Mouse (Mus musculus) neural tube, embryonic 14.5 days (tissue): ENCODE results near the gene Csrp1. TPM values are rescaled to one million over a fixed set of nuclear protein-coding genes. Genes with fewer than 3 reads are reported as not detected.

Experiments
- ATAC-seq: fragments of 200-750 bp; cut with Nextera tagmentation; 2 replicates; pipeline ENCODE4 v1.8.0; 2017; ENCODE audit warnings: low read depth, mild to moderate bottlenecking, moderate TSS enrichment, moderate library complexity
- H3K27ac ChIP-seq: fragments of 300-500 bp; sonication (generic); 2 replicates; pipeline ENCODE4 v1.5.1; 2014; ENCODE audit warnings: low read depth, mild to moderate bottlenecking, control low read depth, low read length, moderate library complexity, mixed read lengths
- H3K27me3 ChIP-seq: fragments of 300-500 bp; sonication (generic); 2 replicates; pipeline ENCODE4 v1.6.1; 2014; ENCODE audit warnings: low read length; ENCODE audit not compliant: control insufficient read depth, insufficient read depth
- H3K36me3 ChIP-seq: fragments of 300-500 bp; sonication (generic); 2 replicates; pipeline ENCODE4 v1.6.1; 2014; ENCODE audit warnings: low read length, mixed read lengths; ENCODE audit not compliant: control insufficient read depth, insufficient read depth
- H3K4me1 ChIP-seq: fragments of 300-500 bp; sonication (generic); 2 replicates; pipeline ENCODE4 v1.6.1; 2014; ENCODE audit warnings: low read length; ENCODE audit not compliant: control insufficient read depth, insufficient read depth
- H3K4me2 ChIP-seq: fragments of 300-500 bp; sonication (generic); 2 replicates; pipeline ENCODE4 v1.6.1; 2014; ENCODE audit warnings: mild to moderate bottlenecking, low read depth, low read length, control low read depth
- H3K4me3 ChIP-seq: fragments of 300-500 bp; sonication (generic); 2 replicates; pipeline ENCODE4 v1.5.1; 2014; ENCODE audit warnings: low read depth, low read length, control low read depth, mixed read lengths
- H3K9ac ChIP-seq: fragments of 300-500 bp; sonication (generic); replicated peaks from 2 replicates; pipeline ENCODE4 v1.6.1; 2014; ENCODE audit warnings: low read depth, mild to moderate bottlenecking, control low read depth, low read length, mixed read lengths
- H3K9me3 ChIP-seq: fragments of 300-500 bp; sonication (generic); 2 replicates; pipeline ENCODE4 v1.6.1; 2016; ENCODE audit warnings: low read length; ENCODE audit not compliant: control insufficient read depth
- WGBS: fragments of 180-500 bp; shearing (Covaris S2); extraction: QIAGEN DNeasy Blood & Tissue Kit; methylation state at CpG from one replicate; pipeline ENCODE4 v1.1.7; 2014; 5-methylcytosine and 5-hydroxymethylcytosine counted together
- polyA plus RNA-seq: library from polyadenylated mRNA; unstranded; fragments of >200 nt; fragmentation: Nextera tagmentation; extraction: Ambion mirVana; gene quantifications from 2 replicates; pipeline ENCODE4 v1.2.1, GENCODE M21; 2014

The Csrp1 gene
- polyA plus RNA-seq, 1 experiment from 2014 or later: 11.7 TPM

GRCm38 (mm10) chr1:135768400-135768799 is 48.5 kb downstream of the Csrp1 start:
- no peaks in the 10 kb centered on the region for H3K9me3 ChIP-seq
- H3K4me1 ChIP-seq: peaks cover 15% of the 10 kb centered on the region
- H3K4me3 ChIP-seq: no peak overlapping the region
- no peak overlapping the region for H3K27ac ChIP-seq
- H3K36me3 ChIP-seq: no peaks in the 10 kb centered on the region
- H3K27me3 ChIP-seq: no peaks in the 10 kb centered on the region; the same call in 1 of the 2 replicates
- no peak for ATAC-seq
- 96% methylated on average over 2 of the region's 2 CpGs for WGBS
- H3K9ac ChIP-seq: no peak overlapping the region
- no peak overlapping the region for H3K4me2 ChIP-seq

- no peaks in the 10 kb centered on the region for H3K36me3 ChIP-seq
Measured at GRCm38 (mm10) chr1:135770237-135770636, 50.4 kb downstream of the Csrp1 start.

GRCm38 (mm10) chr1:135770896-135771572 is 51.2 kb downstream of the Csrp1 start:
- Histone ChIP-seq H3K4me1 (peaks cover 15% of the 10 kb centered on the region), H3K27me3 (no peaks in the 10 kb centered on the region), H3K4me3 (no peak overlapping the region), H3K4me2 (no peak overlapping the region), H3K27ac (no peak overlapping the region; the same call in 1 of the 2 replicates), H3K36me3 (no peaks in the 10 kb centered on the region), H3K9me3 (no peaks in the 10 kb centered on the region), H3K9ac (no peak overlapping the region)
- 49% methylated on average over 12 of the region's 12 CpGs for WGBS
- ATAC-seq: 0 out of 2 replicates have a peak, but pooled peaks have one; percentile 15

More at GRCm38 (mm10) chr1:135770237-135770636, 50.4 kb downstream of the Csrp1 start:
- WGBS: 77% methylated on average over 7 of the region's 7 CpGs
- no peak overlapping the region for H3K4me2 ChIP-seq
- H3K4me1 ChIP-seq: peaks cover 15% of the 10 kb centered on the region
- H3K9ac ChIP-seq: no peak overlapping the region
- no peaks in the 10 kb centered on the region for H3K9me3 ChIP-seq
- no peak overlapping the region for H3K4me3 ChIP-seq
- H3K27me3 ChIP-seq: no peaks in the 10 kb centered on the region; the same call in 1 of the 2 replicates
- no peak overlapping the region for H3K27ac ChIP-seq
- ATAC-seq: no peak

GRCm38 (mm10) chr1:135771573-135771970 is 51.7 kb downstream of the Csrp1 start:
- Histone ChIP-seq H3K4me2 (no peak overlapping the region), H3K36me3 (no peaks in the 10 kb centered on the region), H3K9ac (no peak overlapping the region), H3K4me1 (peaks cover 15% of the 10 kb centered on the region), H3K27ac (no peak overlapping the region), H3K9me3 (no peaks in the 10 kb centered on the region), H3K4me3 (no peak overlapping the region), H3K27me3 (no peaks in the 10 kb centered on the region)
- no peak for ATAC-seq
- 68% methylated on average over 8 of the region's 8 CpGs for WGBS

- Histone ChIP-seq H3K4me1 (peaks cover 1% of the 10 kb centered on the region; the same call in 1 of the 2 replicates), H3K4me2 (no peak overlapping the region), H3K27me3 (no peaks in the 10 kb centered on the region), H3K36me3 (no peaks in the 10 kb centered on the region), H3K4me3 (no peak overlapping the region), H3K9ac (no peak overlapping the region), H3K27ac (no peak overlapping the region), H3K9me3 (no peaks in the 10 kb centered on the region)
- ATAC-seq: no peak
Measured at GRCm38 (mm10) chr1:135776596-135776995, 56.7 kb downstream of the Csrp1 start.

- Histone ChIP-seq H3K27me3 (no peaks in the 10 kb centered on the region), H3K27ac (no peak overlapping the region), H3K9ac (no peak overlapping the region), H3K9me3 (no peaks in the 10 kb centered on the region), H3K4me2 (no peak overlapping the region), H3K36me3 (no peaks in the 10 kb centered on the region), H3K4me3 (no peak overlapping the region), H3K4me1 (no peaks in the 10 kb centered on the region)
- WGBS: 100% methylated on average over 1 of the region's 1 CpGs
- ATAC-seq: no peak
Measured at GRCm38 (mm10) chr1:135777046-135777445, 57.2 kb downstream of the Csrp1 start.

- Histone ChIP-seq H3K27me3 (no peaks in the 10 kb centered on the region), H3K9ac (no peak within 1 kb of the TSS), H3K36me3 (no peaks in the 10 kb centered on the region), H3K27ac (no peak within 1 kb of the TSS), H3K4me2 (no peak within 1 kb of the TSS), H3K4me3 (no peak within 1 kb of the TSS), H3K4me1 (no peaks in the 10 kb centered on the region), H3K9me3 (no peaks in the 10 kb centered on the region)
- ATAC-seq: peak; percentile 39; the same call in 1 of the 2 replicates
- 31% methylated on average over 22 of the region's 22 CpGs for WGBS
Measured at GRCm38 (mm10) chr1:135778780-135779535, 59.1 kb downstream of the Csrp1 start, which contains the start of gene Tnni1. TSS of gene Tnni1 (plus strand) at chr1:135779434.

GRCm38 (mm10) chr1:135780649-135781048 is 60.8 kb downstream of the Csrp1 start:
- no peaks in the 10 kb centered on the region for H3K27me3 ChIP-seq
- H3K4me3 ChIP-seq: no peak overlapping the region
- WGBS: 19% methylated on average over 4 of the region's 4 CpGs
- no peaks in the 10 kb centered on the region for H3K9me3 ChIP-seq
- H3K4me1 ChIP-seq: no peaks in the 10 kb centered on the region
- H3K9ac ChIP-seq: no peak overlapping the region
- ATAC-seq: 0 out of 2 replicates have a peak, but pooled peaks have one; percentile 9
- H3K36me3 ChIP-seq: no peaks in the 10 kb centered on the region
- H3K4me2 ChIP-seq: no peak overlapping the region
- H3K27ac ChIP-seq: no peak overlapping the region

- WGBS: 6% methylated on average over 13 of the region's 13 CpGs
- no peaks in the 10 kb centered on the region for H3K36me3 ChIP-seq
- H3K4me2 ChIP-seq: no peak overlapping the region
- no peak overlapping the region; the same call in 1 of the 2 replicates for H3K9ac ChIP-seq
- ATAC-seq: peak; percentile 67; the same call in 1 of the 2 replicates
- H3K4me3 ChIP-seq: no peak overlapping the region
- no peaks in the 10 kb centered on the region for H3K27me3 ChIP-seq
- H3K27ac ChIP-seq: no peak overlapping the region
- no peaks in the 10 kb centered on the region for H3K4me1 ChIP-seq
- H3K9me3 ChIP-seq: no peaks in the 10 kb centered on the region
Measured at GRCm38 (mm10) chr1:135781220-135781619, 61.4 kb downstream of the Csrp1 start.
